Mouse (Mus musculus) adrenal gland, postnatal 36 days (tissue): Measurements from ENCODE around the gene Dad1. TPM values are rescaled to one million over a fixed set of nuclear protein-coding genes. Genes with fewer than 3 reads are reported as not detected.

ENCODE experiments used
- DNase-seq, 2 experiments: peaks; one replicate each; pipeline ENCODE4 v3.0.0; 2021; ENCODE audit warnings: mixed read lengths in 1 of 2
- total RNA-seq, 2 experiments: library from RNA; stranded (reverse); gene quantifications; 2 replicates each; pipeline ENCODE4 v1.2.3; 2021

Dad1 gene
- total RNA-seq, 2 experiments from 2014 or later = 341 to 382 TPM

GRCm38 (mm10) chr14:54224484-54225467 lies 29.1 kb downstream of the Dad1 start:
- DNase-seq = peak; percentile 44 to 54

GRCm38 (mm10) chr14:54224064-54224417 lies 29.9 kb downstream of the Dad1 start:
- no peak for DNase-seq

- DNase-seq = no peak
These were observed 30.4 kb downstream of the Dad1 start for GRCm38 (mm10) chr14:54223315-54224063.

- peak; percentile 56 to 65 for DNase-seq
These were observed 31.6 kb downstream of the Dad1 start for GRCm38 (mm10) chr14:54222289-54222727.

GRCm38 (mm10) chr14:54221641-54222040 lies 32.3 kb downstream of the Dad1 start:
- DNase-seq = no peak

- no peak for DNase-seq
These were observed 33.0 kb downstream of the Dad1 start for GRCm38 (mm10) chr14:54220726-54221494.

- no peak for DNase-seq
These were observed 34.1 kb downstream of the Dad1 start for GRCm38 (mm10) chr14:54219849-54220248.

GRCm38 (mm10) chr14:54219256-54219655 lies 34.6 kb downstream of the Dad1 start:
- DNase-seq = no peak

GRCm38 (mm10) chr14:54218721-54219120 lies 35.2 kb downstream of the Dad1 start:
- no peak for DNase-seq

- no peak for DNase-seq
These were observed 35.7 kb downstream of the Dad1 start for GRCm38 (mm10) chr14:54218233-54218632.

- DNase-seq = peak; percentile 49 to 60
These were observed 37.8 kb downstream of the Dad1 start for GRCm38 (mm10) chr14:54216126-54216525.

- DNase-seq = no peak
These were observed 39.0 kb downstream of the Dad1 start for GRCm38 (mm10) chr14:54214901-54215300.

GRCm38 (mm10) chr14:54214477-54214876 lies 39.4 kb downstream of the Dad1 start:
- no peak for DNase-seq

- DNase-seq = no peak
These were observed 40.2 kb downstream of the Dad1 start for GRCm38 (mm10) chr14:54213734-54214133.

GRCm38 (mm10) chr14:54211755-54212154 lies 42.1 kb downstream of the Dad1 start:
- no peak for DNase-seq

GRCm38 (mm10) chr14:54211199-54211598 lies 42.7 kb downstream of the Dad1 start:
- DNase-seq = no peak

- DNase-seq = no peak
These were observed 43.5 kb downstream of the Dad1 start for GRCm38 (mm10) chr14:54210401-54210800.

- DNase-seq = no peak
These were observed 44.0 kb downstream of the Dad1 start for GRCm38 (mm10) chr14:54209932-54210331.

- DNase-seq = no peak
These were observed 45.2 kb downstream of the Dad1 start for GRCm38 (mm10) chr14:54208741-54209140.

- no peak for DNase-seq
These were observed 46.0 kb downstream of the Dad1 start for GRCm38 (mm10) chr14:54207924-54208323.

GRCm38 (mm10) chr14:54206750-54207550 lies 47.0 kb downstream of the Dad1 start:
- DNase-seq = no peak
